Mouse (Mus musculus) CD4-positive, CD25-positive, alpha-beta regulatory T cell, adult 2 months (primary cell): ENCODE results near the gene Alk.

Experiments
- DNase-seq: peaks from one replicate; pipeline ENCODE4 v3.0.0-alpha.2; 2012; ENCODE audit warnings: low read depth, low spot score

Alk gene

GRCm38 (mm10) chr17:72144946-72145598 lies 459.4 kb downstream of the Alk start:
- no peak for DNase-seq

GRCm38 (mm10) chr17:72144461-72144860 lies 460.0 kb downstream of the Alk start:
- no peak for DNase-seq

DNA sequence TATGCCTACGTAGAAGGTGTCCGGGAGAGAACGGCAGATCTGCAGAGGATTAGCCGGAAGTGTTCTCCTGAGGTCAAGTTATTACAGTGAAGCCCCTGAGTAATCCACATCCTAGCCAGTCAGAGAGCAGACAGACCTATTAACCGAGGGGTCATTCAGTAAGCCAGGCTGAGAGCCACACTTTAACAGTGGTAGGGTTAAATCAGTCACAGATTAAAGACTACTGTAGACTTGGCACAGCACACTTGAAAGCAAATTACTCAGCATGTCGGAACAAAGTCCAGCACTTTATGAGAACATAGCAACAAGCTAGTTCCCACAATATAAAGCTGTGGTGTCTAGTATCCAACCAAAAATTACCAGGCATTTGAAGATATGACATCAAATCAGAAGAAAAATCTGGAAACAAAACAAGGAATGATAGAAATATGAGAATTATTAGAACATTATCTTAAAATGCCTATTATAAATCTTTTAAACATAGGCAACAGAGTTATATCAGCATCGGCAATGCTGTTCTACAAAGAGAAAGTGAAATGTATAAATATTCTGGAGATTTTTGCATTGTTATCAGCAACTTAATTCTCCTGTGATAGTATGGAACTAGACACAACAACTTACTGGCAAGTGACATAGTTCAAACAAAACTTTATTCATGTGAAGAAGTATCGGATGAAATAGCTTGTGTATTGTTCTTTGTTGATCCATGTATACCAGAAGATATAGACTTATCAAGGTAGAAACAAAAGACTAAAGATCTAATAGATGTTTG lies 472.1 kb downstream of the Alk start:
- DNase-seq, result no peak

- DNase-seq, result no peak
Observed at GRCm38 (mm10) chr17:72121660-72122059, 482.8 kb downstream of the Alk start.

DNA sequence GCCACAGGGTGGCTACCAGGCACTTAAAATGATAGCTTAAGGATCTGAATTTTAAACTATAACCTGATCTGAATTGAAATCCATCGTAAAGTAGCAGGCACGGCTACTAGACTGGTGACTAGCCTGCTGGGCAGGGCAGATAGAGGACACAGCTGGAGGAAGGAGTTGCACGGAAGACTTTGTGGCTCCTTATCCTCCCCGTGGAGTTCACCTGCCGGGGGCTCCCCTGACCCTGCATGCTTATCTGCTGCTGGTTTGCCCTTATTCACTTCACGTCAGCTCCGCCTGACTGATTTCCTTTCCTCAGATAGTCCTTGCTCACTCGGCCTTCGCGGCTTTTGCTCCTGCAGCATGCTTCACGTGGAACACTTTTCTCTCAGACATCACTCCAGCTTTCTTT lies 484.1 kb downstream of the Alk start:
- DNase-seq, result no peak

DNA sequence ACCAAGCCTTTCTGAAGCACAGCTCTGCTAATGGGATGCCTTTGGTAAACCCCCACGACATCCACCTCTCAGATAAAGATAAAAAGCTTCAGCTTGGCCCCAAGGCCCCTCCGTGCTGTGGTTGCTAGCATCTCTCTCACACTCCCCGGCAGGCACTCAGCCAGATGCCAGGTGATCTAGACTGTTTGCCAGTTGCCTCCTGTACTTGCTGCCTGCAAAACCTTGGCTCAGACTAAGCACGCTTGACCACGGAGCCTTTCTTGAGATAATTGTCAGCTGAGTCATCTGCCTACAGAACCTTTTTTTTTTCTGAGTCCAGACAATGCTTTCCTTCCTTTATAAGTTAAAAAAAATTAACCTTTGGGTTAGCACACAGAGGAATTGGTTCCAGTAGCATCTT lies 486.1 kb downstream of the Alk start:
- no peak for DNase-seq

DNA sequence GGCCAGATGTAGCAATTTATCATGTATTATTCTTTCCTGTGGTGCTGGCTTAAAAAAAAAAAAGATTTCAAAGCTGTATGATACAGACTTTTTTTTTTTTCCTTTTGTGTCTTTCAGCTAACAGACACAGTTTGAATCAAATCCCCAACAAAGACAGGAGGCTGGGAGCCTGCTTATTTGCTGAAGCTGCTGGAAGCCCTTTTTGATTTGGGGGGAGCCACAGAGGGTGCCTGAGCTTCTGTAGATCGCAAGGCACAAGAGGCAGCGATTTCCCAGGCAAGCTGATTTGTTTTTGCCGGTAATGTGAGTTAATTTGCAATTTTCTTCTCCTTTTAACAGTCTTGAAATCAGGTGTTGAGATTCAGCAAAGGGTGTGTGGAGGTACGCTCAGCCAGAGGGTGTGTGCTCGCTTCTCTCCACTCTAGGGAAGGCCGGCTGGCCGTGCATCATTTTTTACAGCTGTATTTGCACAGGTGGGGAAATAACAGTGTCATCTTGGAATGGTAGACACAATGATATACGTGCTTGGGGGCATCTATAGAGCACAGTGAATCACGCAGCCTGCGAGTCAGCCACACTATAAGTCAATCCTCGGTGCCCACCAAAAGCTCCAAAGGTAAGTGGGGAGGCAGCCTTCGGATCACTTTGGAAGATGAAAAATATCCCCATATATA lies 489.0 kb downstream of the Alk start:
- no peak for DNase-seq

DNA sequence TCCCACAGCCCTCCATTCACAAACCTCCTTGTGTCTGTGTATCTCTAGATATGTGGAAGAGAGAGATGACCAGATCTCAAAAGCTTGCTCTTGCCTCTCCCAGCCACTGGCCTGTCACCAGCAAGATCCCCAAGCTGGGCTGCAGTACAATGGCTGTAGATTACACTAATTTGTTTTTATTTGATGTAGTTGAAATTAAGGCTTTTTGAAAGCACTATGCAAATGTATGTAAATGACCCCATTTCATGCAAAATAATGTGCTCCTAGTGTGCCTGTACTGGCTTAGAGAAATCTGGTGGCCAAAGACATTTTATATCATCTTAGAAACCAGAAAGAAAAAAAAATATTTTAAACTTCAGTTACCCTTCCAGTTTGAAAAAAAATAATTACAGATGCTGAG lies 492.4 kb downstream of the Alk start:
- DNase-seq, result no peak

- DNase-seq, result no peak
Observed at GRCm38 (mm10) chr17:72111528-72111927, 492.9 kb downstream of the Alk start.

DNA sequence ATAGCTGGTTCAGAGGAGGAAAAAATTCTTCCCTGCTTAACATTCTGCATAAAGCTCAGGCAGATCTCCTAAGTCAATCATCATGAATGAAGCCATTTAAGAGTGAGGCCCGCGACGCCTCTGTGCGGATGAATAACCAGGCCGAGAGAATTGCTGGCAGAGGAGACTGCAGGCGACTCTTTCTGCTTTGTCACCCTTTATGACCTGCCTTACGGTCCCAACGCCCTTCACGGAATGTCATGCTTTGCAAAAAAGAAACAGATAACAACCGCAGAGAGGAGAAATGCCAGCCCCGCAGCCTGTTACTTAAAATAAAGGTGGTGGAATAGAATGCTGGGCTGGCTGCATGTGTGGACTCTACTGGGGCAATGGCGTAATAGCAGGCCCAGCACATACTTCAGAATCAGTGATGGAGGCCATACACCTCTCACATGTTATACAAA lies 517.1 kb downstream of the Alk start:
- DNase-seq, result no peak

GRCm38 (mm10) chr17:72081396-72081795 lies 523.0 kb downstream of the Alk start:
- DNase-seq, result no peak

DNA sequence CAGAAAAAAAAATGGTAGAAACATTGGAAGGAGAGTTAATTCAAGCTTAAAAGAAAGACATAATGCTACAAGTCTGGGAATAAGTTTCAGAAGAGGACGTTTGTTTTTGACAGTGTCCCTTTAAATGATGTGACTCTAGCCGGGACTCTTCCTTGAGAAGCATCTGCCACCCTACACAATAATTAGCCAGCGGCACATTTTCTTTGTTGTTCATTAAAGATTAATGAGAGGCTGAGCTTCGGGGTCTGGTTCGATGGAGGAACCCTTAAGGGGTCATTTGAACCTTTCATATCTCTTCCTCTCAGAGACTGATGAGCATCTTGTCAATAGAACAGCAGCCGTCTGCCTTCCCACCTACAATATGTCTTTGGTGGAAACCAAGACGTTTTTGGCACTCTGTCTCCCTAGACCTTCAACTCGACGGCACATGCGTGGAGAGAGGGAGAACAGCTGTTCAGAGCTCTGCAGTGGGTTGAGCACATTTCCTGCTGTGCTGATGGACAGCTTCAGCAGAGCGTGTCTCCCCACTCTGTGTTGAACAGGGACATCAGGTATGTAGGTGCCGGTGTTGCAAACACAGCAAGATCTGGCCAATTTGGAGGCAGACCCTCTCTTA lies 528.0 kb downstream of the Alk start:
- no peak for DNase-seq

DNA sequence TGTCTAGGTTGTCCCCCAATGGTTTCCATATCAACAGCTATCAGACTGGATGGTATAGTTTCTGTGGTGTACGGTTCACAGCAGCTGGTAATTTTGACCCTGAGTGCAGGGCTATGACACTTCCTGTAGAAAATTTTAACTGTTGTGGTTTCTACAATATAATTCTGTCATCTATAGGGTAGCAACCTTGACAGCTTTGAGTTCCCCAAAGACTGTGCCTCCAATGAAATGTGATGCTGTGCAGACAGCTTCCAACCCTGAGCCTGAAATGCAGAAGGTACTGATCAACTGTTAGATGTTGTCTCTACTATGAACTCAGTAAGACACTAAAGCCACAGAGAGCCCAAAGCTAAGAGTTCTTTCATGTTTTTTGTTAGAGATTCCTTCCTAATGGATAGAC lies 532.6 kb downstream of the Alk start:
- DNase-seq, result no peak

GRCm38 (mm10) chr17:72068176-72068575 lies 536.3 kb downstream of the Alk start:
- DNase-seq, result no peak

GRCm38 (mm10) chr17:72062978-72063377 lies 541.4 kb downstream of the Alk start:
- no peak for DNase-seq

GRCm38 (mm10) chr17:72059312-72059711 lies 545.1 kb downstream of the Alk start:
- no peak for DNase-seq

DNA sequence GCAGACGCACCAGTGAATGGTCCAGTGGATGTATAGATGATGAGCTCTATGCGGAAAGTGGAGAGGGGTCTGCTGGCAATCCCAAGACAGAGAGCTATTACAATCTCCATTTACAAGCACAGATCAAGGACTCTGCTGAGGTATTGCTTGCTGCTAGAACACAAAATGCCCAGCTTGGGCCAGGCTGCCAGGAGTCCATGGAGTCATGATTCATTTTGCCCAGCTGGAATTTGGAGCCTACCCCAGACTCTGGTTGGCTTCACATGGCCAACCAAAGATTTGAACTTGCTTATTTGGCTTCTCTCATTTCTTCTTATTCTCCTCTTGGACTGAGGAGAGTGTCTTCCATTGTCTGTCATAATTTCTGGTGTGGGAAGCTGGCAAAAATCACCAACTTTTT lies 558.8 kb downstream of the Alk start:
- no peak for DNase-seq

GRCm38 (mm10) chr17:72043667-72044390 lies 560.6 kb downstream of the Alk start:
- DNase-seq, result no peak

DNA sequence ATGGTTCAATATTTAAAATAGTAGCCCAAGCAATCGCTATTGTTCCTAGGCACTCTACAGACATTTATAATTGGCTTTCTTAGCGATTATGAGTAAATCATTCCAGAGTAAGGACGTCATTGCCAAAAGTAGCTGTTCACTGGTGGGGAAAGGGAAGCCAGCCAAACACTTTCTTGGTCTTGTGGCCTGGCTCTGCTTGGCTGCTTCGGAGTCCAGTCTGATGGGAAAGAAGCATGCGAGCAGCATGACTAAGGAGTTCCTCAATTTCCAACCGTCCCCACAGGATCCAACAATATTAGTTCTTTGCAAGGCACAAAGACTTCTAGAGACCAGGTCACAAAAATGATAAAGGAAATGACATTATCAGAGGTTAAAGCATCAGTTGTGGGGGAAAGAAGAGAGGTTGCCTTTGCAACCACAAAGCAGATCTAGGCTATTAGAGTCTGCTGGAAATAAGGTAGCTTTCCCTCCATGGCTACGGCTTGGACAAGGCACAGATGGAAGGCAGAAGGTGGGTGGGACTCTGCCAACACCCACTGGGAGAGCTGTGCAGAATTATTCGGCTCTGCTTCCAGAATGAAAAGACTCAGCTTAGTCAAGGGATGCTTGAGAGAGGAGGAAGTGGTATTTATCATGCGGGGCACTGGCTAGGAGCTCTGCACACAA lies 561.3 kb downstream of the Alk start:
- DNase-seq, result no peak

GRCm38 (mm10) chr17:72039176-72039948 lies 565.1 kb downstream of the Alk start:
- DNase-seq, result no peak
